Mouse (Mus musculus) liver, postnatal 0 days (tissue): ENCODE measurements around the gene Stard13.

Source experiments
- CTCF ChIP-seq: sonication (generic); IDR thresholded peaks from 2 replicates; pipeline ENCODE4 v1.5.1; 2016; ENCODE audit warnings: antibody characterized with exemption, low read depth
- EP300 ChIP-seq: IDR thresholded peaks from 2 replicates; pipeline ENCODE4 v1.6.1; 2016; ENCODE audit warnings: antibody characterized with exemption, low read depth, mild to moderate bottlenecking

DNA sequence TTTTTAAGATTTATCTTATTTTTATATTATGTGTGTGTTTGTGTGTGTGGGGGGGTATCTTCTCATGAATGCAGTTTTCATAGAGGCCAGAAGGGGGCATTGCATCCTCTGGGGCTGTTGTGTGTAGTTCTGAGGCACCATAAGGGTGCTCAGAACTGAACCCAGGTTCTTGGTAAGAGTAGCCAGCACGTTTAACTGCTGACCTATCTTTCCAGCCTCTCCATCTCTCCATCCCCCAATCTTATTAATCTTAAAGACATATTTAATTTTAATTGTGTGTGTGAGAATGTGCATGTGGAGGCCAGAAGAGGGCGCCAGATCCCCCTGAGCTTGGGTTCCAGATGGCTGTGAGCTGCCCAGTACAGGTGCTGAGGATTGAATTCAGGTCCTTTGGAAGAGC is 131.4 kb downstream of the Stard13 start:
- TF ChIP-seq CTCF (peak; percentile 41), EP300 (no peak)
